Mouse (Mus musculus): ENCODE measurements at regions not wholly inside any gene's neighbourhood (a gene's known extent, or its start where the extent isn't known, plus 50 kb on each side); places are given as distances from the start of the nearest gene placed in this dataset.
A peak's percentile ranks its signal among the peaks of the same experiment; 100 is the strongest.

- Histone ChIP-seq H3K9me3 (ENCODE audit: control insufficient read depth, low read length) (no peaks in the 10 kb centered on the region), H3K27ac (ENCODE audit: low read length) (no peak overlapping the region), H3K9ac (ENCODE audit: low read length) (no peak overlapping the region), H3K4me3 (ENCODE audit: low read length) (no peak overlapping the region), H3K27me3 (ENCODE audit: control insufficient read depth, insufficient read depth, low read depth, low read length) (peaks cover 13% of the 10 kb centered on the region), H3K36me3 (ENCODE audit: control insufficient read depth, insufficient read depth, low read length) (no peaks in the 10 kb centered on the region), H3K4me2 (ENCODE audit: low read depth, low read length) (no peak overlapping the region), H3K4me1 (replicated peaks; ENCODE audit: control insufficient read depth, insufficient read depth, low read length) (no peaks in the 10 kb centered on the region; the same call in 1 of the 2 replicates)
- 30% methylated on average over 19 of the region's 19 CpGs for WGBS
- ATAC-seq (ENCODE audit: low read depth): peak; percentile 75
Measured at GRCm38 (mm10) chr9:61111733-61112415, 260.3 kb upstream of the Tle3 start.

DNA sequence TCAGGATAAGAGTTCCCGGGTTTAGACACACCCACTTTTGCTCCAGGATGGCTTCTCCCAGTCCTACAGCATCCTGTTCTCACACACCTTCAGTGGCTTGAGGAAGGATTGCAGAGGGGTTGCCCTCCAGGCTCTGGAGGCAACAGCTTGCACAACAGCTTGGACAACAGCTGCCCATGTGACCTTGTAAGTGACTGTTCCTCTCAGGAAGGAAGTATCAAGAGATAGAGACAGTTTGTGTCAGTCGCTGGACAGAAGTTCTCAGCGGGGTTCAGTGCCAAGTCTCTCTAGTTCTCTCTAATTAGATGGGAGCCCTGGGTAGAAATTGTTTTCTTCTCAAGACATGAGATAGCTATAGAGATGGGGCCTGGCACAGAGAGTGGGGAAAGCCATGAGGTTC is 252.9 kb upstream of the Tle3 start:
- H3K9ac ChIP-seq (ENCODE audit: low read length): no peak overlapping the region
- no peaks in the 10 kb centered on the region for H3K4me1 ChIP-seq (replicated peaks; ENCODE audit: control insufficient read depth, insufficient read depth, low read length)
- no peak overlapping the region for H3K4me3 ChIP-seq (ENCODE audit: low read length)
- H3K4me2 ChIP-seq (ENCODE audit: low read depth, low read length): no peak overlapping the region
- no peak for ATAC-seq (ENCODE audit: low read depth)
- no peaks in the 10 kb centered on the region for H3K36me3 ChIP-seq (ENCODE audit: control insufficient read depth, insufficient read depth, low read length)
- H3K27ac ChIP-seq (ENCODE audit: low read length): no peak overlapping the region
- WGBS: 57% methylated on average over 3 of the region's 3 CpGs
- H3K27me3 ChIP-seq (ENCODE audit: control insufficient read depth, insufficient read depth, low read depth, low read length): peaks cover 9% of the 10 kb centered on the region
- no peaks in the 10 kb centered on the region for H3K9me3 ChIP-seq (ENCODE audit: control insufficient read depth, low read length)

DNA sequence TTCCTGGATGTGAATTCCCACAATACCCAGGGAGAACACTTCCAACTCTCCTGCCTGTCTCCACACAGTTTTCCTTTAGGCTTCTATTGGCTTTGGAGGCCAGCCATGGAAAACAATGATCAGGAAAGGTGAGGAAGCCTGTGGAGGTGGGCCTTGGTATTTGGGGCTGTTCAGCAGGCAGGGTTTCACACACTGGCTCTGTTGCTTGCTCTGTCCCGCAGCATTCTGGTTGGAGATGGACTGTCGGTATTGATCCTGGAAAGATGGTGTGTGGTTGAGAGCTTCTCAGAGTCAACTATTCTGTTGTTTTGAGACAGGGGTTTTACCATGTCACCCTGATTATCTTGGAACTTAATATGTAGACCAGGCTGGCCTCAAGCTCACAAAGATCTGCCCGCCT is 251.6 kb upstream of the Tle3 start:
- H3K27me3 ChIP-seq (ENCODE audit: control insufficient read depth, insufficient read depth, low read depth, low read length): peaks cover 9% of the 10 kb centered on the region
- no peak overlapping the region for H3K27ac ChIP-seq (ENCODE audit: low read length)
- WGBS: 79% methylated on average over 3 of the region's 3 CpGs

DNA sequence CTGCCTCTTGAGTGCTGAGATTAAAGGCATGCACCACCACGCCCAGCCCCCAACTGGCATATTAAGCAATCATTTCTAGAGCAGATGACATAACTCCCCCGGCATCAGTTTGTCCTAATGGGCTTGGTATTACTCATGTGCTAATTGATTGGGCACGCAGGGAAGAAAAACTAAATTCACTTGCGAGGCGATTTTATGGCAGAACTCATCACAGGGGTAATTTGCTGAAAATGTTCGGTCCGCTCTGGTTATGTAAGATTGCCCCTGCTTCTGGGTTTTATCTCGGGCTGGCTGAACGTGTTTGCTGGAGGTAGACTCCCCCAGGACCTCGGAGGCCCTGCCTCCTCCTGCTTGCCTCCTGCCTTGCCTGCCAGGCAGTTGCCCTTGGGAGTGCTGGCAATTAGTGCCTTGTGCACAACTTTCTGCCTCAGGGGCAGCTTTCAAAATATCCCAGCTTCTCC is 251.2 kb upstream of the Tle3 start:
- H3K4me3 ChIP-seq (ENCODE audit: low read length): no peak overlapping the region
- no peaks in the 10 kb centered on the region for H3K9me3 ChIP-seq (ENCODE audit: control insufficient read depth, low read length)
- H3K4me2 ChIP-seq (ENCODE audit: low read depth, low read length): no peak overlapping the region
- H3K27ac ChIP-seq (ENCODE audit: low read length): no peak overlapping the region
- H3K27me3 ChIP-seq (ENCODE audit: control insufficient read depth, insufficient read depth, low read depth, low read length): peaks cover 12% of the 10 kb centered on the region
- ATAC-seq (ENCODE audit: low read depth): no peak
- no peaks in the 10 kb centered on the region for H3K36me3 ChIP-seq (ENCODE audit: control insufficient read depth, insufficient read depth, low read length)
- H3K9ac ChIP-seq (ENCODE audit: low read length): no peak overlapping the region
- 67% methylated on average over 10 of the region's 10 CpGs for WGBS
- H3K4me1 ChIP-seq (replicated peaks; ENCODE audit: control insufficient read depth, insufficient read depth, low read length): no peaks in the 10 kb centered on the region

More for the DNA sequence above, 251.6 kb upstream of the Tle3 start:
- Histone ChIP-seq H3K36me3 (ENCODE audit: control insufficient read depth, insufficient read depth, low read length) (no peaks in the 10 kb centered on the region), H3K4me2 (ENCODE audit: low read depth, low read length) (no peak overlapping the region), H3K4me1 (replicated peaks; ENCODE audit: control insufficient read depth, insufficient read depth, low read length) (no peaks in the 10 kb centered on the region), H3K9ac (ENCODE audit: low read length) (no peak overlapping the region), H3K9me3 (ENCODE audit: control insufficient read depth, low read length) (no peaks in the 10 kb centered on the region), H3K4me3 (ENCODE audit: low read length) (no peak overlapping the region)
- ATAC-seq (ENCODE audit: low read depth): no peak

- no peak for ATAC-seq (ENCODE audit: low read depth)
- Histone ChIP-seq H3K4me1 (replicated peaks; ENCODE audit: control insufficient read depth, insufficient read depth, low read length) (no peaks in the 10 kb centered on the region), H3K36me3 (ENCODE audit: control insufficient read depth, insufficient read depth, low read length) (no peaks in the 10 kb centered on the region), H3K9ac (ENCODE audit: low read length) (no peak overlapping the region), H3K9me3 (ENCODE audit: control insufficient read depth, low read length) (no peaks in the 10 kb centered on the region), H3K4me2 (ENCODE audit: low read depth, low read length) (no peak overlapping the region), H3K4me3 (ENCODE audit: low read length) (no peak overlapping the region), H3K27me3 (ENCODE audit: control insufficient read depth, insufficient read depth, low read depth, low read length) (peaks cover 11% of the 10 kb centered on the region), H3K27ac (ENCODE audit: low read length) (no peak overlapping the region)
Measured at GRCm38 (mm10) chr9:61123431-61123830, 248.7 kb upstream of the Tle3 start.

DNA sequence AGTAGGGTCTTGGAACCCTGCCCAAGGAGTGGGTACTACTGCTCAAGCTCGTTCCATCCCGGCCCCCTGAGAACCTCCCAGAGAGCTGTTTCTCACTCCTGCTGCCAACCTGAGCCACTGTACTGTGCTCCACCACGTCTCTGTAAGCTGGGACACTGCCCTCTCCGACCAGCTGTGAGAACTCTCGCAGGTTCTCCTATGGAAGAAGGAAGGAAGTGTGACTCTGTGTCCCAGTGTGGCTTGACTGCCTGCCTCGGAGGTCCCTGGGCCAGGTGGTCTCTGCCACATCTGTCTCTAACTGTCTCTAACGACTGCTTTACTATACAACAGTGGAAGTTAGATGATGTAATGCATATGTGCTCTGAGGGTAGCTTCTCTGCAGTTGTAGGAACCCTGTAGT is 246.4 kb upstream of the Tle3 start:
- Histone ChIP-seq H3K4me2 (ENCODE audit: low read depth, low read length) (no peak overlapping the region), H3K9me3 (ENCODE audit: control insufficient read depth, low read length) (no peaks in the 10 kb centered on the region), H3K36me3 (ENCODE audit: control insufficient read depth, insufficient read depth, low read length) (no peaks in the 10 kb centered on the region), H3K4me3 (ENCODE audit: low read length) (no peak overlapping the region), H3K27ac (ENCODE audit: low read length) (no peak overlapping the region), H3K27me3 (ENCODE audit: control insufficient read depth, insufficient read depth, low read depth, low read length) (peaks cover 11% of the 10 kb centered on the region), H3K9ac (ENCODE audit: low read length) (no peak overlapping the region), H3K4me1 (replicated peaks; ENCODE audit: control insufficient read depth, insufficient read depth, low read length) (no peaks in the 10 kb centered on the region)
- no peak for ATAC-seq (ENCODE audit: low read depth)
- WGBS: 66% methylated on average over 7 of the region's 7 CpGs

DNA sequence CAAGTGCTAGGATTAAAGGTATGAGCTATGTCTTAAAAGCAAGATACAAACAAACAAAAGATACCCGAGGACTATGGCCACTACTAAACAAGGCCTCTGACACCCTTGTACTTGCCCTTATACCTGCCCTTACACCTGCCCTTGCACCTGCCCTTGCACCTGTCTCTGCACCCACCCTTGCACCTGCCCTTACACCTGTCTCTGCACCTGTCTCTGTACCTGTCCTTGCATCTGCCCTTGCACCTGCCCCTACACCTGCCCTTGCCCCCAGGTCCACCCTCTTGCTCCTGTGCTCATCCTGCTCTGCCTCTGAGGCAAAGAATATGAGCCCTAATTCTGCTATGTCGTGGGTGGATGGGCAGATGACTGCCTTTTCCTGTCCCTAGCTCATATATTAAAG is 244.1 kb upstream of the Tle3 start:
- Histone ChIP-seq H3K9ac (ENCODE audit: low read length) (no peak overlapping the region), H3K4me3 (ENCODE audit: low read length) (no peak overlapping the region), H3K36me3 (ENCODE audit: control insufficient read depth, insufficient read depth, low read length) (no peaks in the 10 kb centered on the region), H3K4me2 (ENCODE audit: low read depth, low read length) (no peak overlapping the region), H3K27me3 (ENCODE audit: control insufficient read depth, insufficient read depth, low read depth, low read length) (peaks cover 6% of the 10 kb centered on the region; the same call in 1 of the 2 replicates), H3K4me1 (replicated peaks; ENCODE audit: control insufficient read depth, insufficient read depth, low read length) (no peaks in the 10 kb centered on the region), H3K9me3 (ENCODE audit: control insufficient read depth, low read length) (no peaks in the 10 kb centered on the region), H3K27ac (ENCODE audit: low read length) (no peak overlapping the region)
- no peak for ATAC-seq (ENCODE audit: low read depth)
- 57% methylated on average over 2 of the region's 2 CpGs for WGBS

- no peak for ATAC-seq (ENCODE audit: low read depth)
- no peaks in the 10 kb centered on the region for H3K4me1 ChIP-seq (replicated peaks; ENCODE audit: control insufficient read depth, insufficient read depth, low read length)
- whole genome bisulfite sequencing: 65% methylated on average over 5 of the region's 5 CpGs
- H3K27ac ChIP-seq (ENCODE audit: low read length): no peak overlapping the region
- H3K9me3 ChIP-seq (ENCODE audit: control insufficient read depth, low read length): no peaks in the 10 kb centered on the region
- no peak overlapping the region for H3K4me3 ChIP-seq (ENCODE audit: low read length)
- no peaks in the 10 kb centered on the region for H3K36me3 ChIP-seq (ENCODE audit: control insufficient read depth, insufficient read depth, low read length)
- no peak overlapping the region for H3K9ac ChIP-seq (ENCODE audit: low read length)
- no peak overlapping the region for H3K4me2 ChIP-seq (ENCODE audit: low read depth, low read length)
- H3K27me3 ChIP-seq (ENCODE audit: control insufficient read depth, insufficient read depth, low read depth, low read length): peaks cover 6% of the 10 kb centered on the region; the same call in 1 of the 2 replicates
Measured at GRCm38 (mm10) chr9:61129186-61129585, 243.0 kb upstream of the Tle3 start.

DNA sequence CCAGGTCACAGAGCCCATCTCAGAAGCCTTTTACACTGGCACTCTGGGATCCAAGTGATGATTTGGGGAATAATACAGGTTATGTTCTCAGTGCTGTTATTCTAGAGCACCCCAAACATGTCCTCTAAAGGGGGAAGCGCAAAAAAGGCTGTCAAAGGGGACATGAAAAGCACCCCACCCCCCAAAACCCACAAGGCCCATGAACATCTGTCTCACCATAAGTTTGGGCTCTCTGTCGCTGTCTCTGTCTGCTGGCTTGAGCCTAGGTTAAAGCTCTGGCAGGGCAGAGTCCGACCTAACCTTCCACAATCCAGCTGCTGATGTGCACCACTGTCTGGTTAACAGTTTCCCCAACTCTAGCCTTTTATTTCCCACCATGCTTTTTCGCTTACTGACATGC is 241.3 kb upstream of the Tle3 start:
- Histone ChIP-seq H3K9ac (ENCODE audit: low read length) (no peak overlapping the region), H3K27me3 (ENCODE audit: control insufficient read depth, insufficient read depth, low read depth, low read length) (peaks cover 4% of the 10 kb centered on the region; the same call in 1 of the 2 replicates), H3K36me3 (ENCODE audit: control insufficient read depth, insufficient read depth, low read length) (no peaks in the 10 kb centered on the region), H3K4me1 (replicated peaks; ENCODE audit: control insufficient read depth, insufficient read depth, low read length) (peaks cover 3% of the 10 kb centered on the region), H3K4me3 (ENCODE audit: low read length) (no peak overlapping the region), H3K27ac (ENCODE audit: low read length) (no peak overlapping the region), H3K4me2 (ENCODE audit: low read depth, low read length) (no peak overlapping the region), H3K9me3 (ENCODE audit: control insufficient read depth, low read length) (no peaks in the 10 kb centered on the region)
- 70% methylated on average over 4 of the region's 4 CpGs for WGBS
- ATAC-seq (ENCODE audit: low read depth): no peak
